Mouse (Mus musculus) urinary bladder, postnatal 10 days (tissue): ENCODE data around the gene Fkbp8.

ENCODE experiments used
- DNase-seq: peaks from one replicate; pipeline ENCODE4 v3.0.0; 2022; ENCODE audit warnings: low spot score

Fkbp8 gene

GRCm38 (mm10) chr8:70560096-70560495, 32.6 kb downstream of the Fkbp8 start:
- no peak for DNase-seq

GRCm38 (mm10) chr8:70560564-70560963, 33.0 kb downstream of the Fkbp8 start:
- DNase-seq, result no peak

GRCm38 (mm10) chr8:70561357-70561756, 33.8 kb downstream of the Fkbp8 start:
- no peak for DNase-seq

- no peak for DNase-seq
Measured at GRCm38 (mm10) chr8:70561809-70562535, 34.4 kb downstream of the Fkbp8 start.

DNA sequence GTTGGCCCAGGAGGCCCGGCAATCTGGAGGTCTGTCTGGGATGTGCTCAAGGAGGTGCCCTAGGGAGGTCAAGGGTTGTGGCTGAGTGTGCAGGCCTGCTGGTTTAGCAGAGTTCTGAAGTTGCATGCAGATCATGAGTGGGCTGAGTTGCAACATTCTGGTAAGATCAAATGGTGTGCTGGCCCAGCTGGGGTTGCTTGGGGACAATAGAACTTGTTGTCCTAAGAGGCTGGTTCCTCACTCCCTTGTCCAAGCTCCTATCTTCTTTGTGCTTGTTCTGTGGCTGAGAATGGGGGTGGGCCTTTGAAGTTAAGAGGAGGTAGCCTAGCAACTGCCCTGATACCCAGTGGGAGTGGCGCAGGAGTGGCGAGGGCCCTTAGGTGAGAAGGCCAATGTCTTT, 35.3 kb downstream of the Fkbp8 start:
- no peak for DNase-seq

- DNase-seq, result no peak
Measured at GRCm38 (mm10) chr8:70563763-70564387, 36.4 kb downstream of the Fkbp8 start.

- no peak for DNase-seq
Measured at GRCm38 (mm10) chr8:70564696-70565235, 37.2 kb downstream of the Fkbp8 start.

GRCm38 (mm10) chr8:70565561-70565960, 38.0 kb downstream of the Fkbp8 start:
- no peak for DNase-seq

DNA sequence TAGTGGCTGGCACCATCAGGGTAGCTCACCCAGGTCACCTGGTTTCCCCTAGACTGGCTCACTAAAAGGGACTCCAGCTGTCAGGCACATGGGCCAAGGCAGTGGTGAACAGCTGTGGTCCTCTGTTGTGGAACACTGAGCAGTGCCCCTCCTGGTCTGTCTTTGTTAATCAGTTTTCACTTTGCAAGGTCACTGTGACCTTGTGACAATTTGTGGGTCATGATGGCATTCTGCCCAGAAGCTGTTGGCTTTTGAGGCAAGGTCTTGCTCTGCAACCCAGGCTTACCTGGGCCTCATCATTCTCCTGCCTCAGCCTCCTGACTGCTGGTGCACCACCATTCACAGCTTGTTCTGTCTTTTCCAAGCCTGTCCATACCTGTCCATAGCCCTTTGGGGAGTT, 42.8 kb downstream of the Fkbp8 start:
- no peak for DNase-seq

GRCm38 (mm10) chr8:70570990-70571389, 43.5 kb downstream of the Fkbp8 start:
- DNase-seq, result no peak

GRCm38 (mm10) chr8:70574302-70574701, 46.8 kb downstream of the Fkbp8 start:
- DNase-seq, result no peak

- no peak for DNase-seq
Measured at GRCm38 (mm10) chr8:70574915-70575314, 47.4 kb downstream of the Fkbp8 start.

- DNase-seq, result no peak
Measured at GRCm38 (mm10) chr8:70577207-70577606, 49.7 kb downstream of the Fkbp8 start.

GRCm38 (mm10) chr8:70583476-70584387, 56.2 kb downstream of the Fkbp8 start:
- no peak for DNase-seq

GRCm38 (mm10) chr8:70584606-70585257, 57.2 kb downstream of the Fkbp8 start:
- no peak for DNase-seq
